Mouse (Mus musculus) retina, postnatal 7 days (tissue): ENCODE measurements around the gene Rtl5.
"Not testable (repeated sequence)": the region's sequence is repeated elsewhere in the genome, so short reads cannot be mapped to it uniquely, and the experiment has no call there.

ENCODE experiments used
- DNase-seq: peaks from one replicate; pipeline ENCODE4 v3.0.0-alpha.2; 2012; ENCODE audit warnings: low read depth, low spot score

The Rtl5 gene

DNA sequence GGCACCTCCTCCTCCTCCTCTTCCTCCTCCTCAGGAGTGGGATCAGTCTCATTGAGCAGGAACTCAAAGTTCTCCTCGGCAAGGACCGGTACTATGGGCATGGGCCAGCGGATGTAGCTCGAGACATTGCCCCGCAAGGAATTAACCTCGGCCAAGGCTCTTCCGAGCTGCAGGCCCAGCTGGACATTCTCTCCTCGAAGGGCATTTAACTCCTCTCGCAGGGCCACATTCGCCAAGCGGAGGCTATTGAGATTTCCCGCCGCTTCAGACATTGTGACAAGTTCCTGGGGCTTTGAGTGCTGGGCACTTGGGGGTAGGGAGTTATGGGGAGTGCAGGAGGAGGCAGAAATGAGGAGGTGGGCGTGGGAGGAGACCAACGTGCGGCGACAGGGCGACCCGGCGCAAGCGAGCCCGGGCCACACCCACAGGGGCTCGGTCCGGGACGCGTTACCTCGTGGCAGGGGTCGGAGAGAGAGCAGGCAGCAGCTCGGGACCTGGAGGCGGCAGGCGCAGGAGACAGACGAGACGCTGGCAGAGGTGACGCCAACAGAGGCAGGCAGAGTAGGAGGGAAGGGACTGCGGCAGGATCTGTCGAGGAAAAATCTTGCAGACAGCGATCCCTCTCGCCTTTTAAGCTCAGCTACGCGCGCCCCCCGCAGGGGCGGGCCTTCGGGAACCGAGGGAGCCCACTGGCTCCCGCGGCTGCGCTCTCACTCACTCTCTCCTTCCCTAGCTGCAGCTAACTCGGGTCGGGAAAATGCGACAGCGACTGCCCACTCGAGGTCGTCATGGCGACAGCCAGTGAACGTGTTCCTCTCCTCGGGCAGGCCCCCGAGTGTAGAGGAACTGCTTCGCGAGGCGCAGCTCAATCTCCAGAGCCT, at the start of gene Rtl5:
Rtl5 (minus strand) TSS at position 714 of the 881 bp plus-strand sequence.
- DNase-seq: peak; percentile 49

DNA sequence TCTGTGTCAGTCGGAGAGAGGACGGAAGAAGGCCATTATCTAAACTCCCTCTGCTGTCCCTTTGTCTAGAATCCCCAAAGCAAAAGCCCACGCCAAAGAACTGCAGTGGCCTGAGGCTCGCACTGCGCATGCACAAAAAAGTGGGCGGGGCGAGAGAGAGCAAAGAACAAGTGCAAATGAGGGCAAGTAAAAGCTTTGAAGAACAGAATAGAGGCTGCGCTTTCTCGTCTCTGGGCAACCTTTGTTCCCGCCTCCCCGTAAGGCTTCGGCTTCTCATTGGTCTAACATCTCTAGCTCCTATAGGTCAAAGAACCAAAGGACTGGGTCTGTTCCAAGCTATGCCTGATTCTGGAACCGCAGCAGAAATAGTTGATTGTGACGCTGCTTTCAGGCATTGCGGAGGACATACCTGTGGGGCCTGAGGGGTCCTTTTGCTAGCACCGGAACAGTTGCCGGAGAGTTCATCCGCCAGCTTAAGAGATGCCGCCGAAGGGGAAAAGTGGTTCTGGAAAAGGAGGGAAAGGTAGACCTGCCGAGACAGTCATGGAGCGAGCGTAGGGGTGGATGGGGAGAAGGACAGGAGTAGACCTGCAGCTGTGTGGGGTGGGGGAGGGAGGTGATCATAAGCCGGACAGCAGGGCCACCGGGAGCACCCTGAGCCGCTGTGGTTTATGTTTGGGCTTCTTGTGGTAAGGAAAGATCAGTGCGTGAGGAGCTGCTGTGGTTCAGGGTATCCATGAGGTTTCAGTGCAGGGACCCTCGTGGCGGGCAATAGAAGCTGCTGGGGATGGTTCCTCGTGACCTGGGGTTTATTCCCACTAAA, 48.1 kb upstream of the Rtl5 start, which contains the start of gene Pin4:
Pin4 (plus strand) TSS at position 406 of the 823 bp plus-strand sequence.
- peak; percentile 91 for DNase-seq

DNA sequence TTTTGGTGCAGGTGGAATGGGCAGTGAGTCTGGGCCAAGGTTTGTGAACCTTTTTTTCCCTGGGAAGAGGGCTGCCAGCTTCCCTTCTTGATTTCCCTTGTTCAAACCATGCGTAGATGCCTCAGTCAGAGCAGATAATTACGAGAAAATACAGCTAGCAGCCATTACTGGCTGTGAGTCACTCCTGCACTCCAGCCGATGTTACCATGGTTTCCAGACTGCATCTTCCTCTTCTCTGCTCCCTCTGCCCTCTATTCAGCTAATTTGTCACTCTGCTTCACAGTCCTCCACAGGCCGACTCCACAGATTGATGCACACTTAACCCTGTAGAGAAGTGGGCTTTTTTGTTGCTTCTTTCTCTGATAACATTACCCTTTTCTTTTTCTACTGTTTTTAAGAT, 44.6 kb upstream of the Rtl5 start:
- no peak for DNase-seq

DNA sequence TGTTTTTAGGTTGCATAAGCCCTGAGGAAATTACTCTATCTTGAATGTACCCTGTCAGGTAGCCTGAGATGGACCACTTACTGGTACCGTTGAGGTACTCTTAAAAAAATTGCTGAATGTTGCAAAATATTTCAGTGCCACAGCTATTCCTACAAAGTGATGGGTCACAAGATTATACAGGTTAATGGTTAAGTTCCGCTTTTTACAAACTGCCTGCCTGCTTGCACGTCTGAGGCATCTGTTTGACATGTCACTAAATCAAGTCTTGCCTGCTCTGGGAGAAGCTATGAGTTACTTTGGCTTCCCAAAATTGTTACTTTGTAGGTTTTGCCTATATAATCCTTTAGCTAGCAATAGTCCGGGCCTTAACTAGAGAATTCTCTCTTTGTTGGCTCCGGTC, 38.2 kb upstream of the Rtl5 start:
- not testable (repeated sequence) for DNase-seq

DNA sequence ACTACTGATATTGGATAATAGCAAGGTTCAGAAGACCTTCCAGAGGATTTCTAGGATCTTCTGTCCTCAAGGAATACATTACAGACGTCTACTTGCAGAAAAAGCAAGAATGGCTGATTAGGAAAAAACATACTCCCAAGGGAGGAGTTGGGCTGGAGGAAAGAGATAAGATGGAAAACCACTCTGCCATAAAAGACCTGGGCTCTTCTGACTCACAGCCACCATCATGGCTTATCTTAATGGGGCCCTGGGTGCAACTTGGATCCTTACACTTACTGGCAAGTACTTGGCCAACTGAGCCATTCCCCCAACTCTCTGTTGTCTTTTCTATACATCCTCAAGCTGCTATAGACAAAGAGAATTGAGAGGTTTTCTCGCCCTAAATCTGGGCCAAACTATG, 32.7 kb upstream of the Rtl5 start:
- not testable (repeated sequence) for DNase-seq

DNA sequence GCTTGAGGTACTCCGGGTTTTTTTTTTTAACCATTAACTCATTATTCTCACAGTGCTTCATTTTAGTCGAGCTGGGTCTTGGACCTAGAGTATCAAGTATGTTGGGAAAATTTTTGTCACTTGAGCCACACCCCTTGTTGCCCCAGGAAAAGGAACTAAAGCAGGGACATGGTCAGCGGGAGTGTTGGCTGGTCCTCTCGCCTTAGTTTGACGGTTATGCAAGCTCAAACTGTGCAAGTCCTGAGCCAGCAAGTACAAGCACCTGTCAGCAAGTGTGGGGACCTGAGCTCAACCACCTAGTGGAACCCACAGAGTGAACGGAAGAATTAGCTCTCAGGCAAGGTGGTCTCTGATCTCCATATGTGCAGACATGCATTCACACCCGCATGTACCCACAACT, 30.8 kb upstream of the Rtl5 start:
- no peak for DNase-seq

DNA sequence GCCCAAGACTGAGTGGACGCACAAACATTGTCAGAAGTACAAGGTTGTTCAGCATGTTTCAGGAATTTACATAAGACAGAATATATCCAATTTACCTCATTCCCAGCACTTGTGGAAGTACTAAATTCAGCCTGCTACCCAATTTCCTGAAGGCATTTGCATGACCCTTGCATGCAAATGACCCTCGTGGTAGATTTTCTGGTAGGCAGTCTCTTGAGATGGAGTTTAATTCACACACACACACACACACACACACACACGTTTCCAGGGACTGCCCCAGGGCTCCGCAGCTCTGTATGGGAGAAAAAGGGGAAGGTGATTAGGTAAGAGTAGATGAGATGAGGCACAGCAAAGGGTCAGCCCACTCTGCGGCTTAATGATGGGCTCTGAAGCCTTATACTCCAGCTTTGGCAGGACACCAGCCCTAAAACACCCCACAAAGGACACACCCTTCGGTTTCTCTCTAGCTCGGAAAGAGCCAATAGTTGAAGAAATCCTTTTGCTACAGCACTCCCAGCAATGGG, 23.3 kb upstream of the Rtl5 start:
- no peak for DNase-seq

DNA sequence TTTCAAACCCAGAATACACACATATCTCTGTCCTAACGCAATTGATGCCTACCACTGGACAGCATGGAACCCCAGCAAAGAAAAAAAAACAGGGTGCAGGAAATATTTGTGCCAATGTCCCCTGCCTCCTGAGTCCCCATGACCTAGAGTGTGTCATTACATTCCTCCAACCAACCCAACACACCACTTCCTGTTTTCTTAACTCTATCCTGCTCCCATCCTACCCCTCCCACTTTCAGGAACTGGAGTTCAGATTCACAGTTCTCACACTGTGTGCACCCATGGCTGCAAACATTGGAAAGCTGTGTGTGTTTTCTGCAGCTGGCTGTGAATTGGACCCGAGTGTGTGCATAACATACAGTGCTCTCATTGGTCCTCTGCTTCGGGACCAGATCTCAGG, 19.5 kb upstream of the Rtl5 start:
- DNase-seq: no peak

DNA sequence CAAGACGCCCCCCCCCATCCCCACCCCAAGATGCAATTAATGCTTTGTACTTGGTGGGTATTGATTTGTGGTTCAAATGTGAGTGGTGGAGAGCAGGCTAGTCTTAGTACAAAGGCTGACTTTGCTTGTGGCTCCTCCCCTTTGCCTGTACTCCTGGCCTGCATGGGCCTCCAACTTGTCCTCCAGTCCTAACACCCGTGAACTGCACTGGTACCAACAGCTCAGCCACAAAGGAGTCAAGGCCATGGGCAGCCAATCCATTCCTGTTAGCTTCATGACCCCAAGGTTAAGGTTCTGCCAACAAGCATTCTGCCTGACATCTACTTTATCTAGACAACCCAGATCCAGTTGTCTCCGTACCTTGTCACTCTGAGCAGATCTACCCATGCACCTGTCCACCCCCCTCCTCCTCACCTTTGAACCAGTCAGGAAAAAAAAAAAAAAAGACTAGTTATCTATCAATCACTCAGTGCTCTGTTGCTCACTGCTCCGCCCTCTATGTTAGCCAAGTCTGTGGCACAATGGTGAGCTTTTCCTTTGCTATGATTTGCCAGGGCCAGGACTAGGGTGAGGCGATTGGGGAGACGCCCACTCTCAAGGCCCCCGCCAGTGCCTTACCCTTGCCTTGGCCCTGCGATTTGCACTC, 14.8 kb upstream of the Rtl5 start:
- no peak for DNase-seq

DNA sequence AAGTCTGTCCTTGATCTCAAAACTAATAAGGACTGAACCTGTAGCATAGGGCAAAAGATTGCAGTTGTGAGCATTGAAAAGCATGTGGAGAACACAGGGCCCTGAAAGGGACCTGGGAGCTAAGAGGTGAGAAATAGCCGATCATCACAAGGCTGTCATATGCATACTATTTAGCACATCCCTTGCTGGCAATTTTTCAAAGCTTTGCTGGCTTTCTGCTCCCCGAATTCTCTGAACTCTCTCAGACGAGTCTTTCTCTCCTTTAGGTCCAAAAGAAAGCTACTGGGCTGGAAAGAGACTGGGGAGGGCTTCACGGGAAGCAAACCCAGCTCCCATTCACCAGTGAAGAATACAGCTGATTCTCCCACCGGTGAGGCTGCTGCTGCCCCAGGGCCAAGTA, 11.2 kb upstream of the Rtl5 start:
- DNase-seq: no peak

DNA sequence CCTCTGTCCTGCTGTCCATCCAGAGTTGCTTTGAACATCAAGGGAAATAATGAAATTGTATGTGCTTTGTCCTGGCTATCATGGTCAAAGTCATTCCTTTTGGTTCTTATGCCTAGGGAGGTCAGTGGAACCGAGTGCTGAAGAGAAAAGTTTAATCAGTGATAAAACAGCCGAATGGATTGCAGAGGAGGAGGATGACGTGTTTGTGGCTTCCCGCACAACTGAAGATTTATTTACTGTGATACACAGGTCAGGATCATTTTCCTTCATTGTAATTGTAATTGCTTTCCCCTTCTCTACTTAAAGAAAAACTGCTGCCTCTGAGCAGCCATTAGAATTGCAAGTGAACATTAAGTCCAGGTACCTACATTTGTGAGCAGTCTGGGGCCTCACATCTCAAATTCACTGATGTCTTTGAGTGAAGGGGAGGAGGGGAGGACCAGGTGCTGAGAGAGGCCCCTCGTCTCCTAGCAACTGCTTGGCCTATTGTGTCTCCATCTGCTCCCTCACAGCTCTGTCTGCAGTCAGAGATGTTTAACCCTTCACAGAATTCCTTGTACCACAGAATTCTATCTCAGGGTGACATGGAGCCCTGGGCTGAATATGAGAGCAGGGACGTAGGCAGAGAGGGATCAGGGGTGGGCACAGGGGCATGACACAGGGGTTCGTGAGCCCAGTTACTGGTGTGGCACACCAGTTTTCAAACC, 10.6 kb upstream of the Rtl5 start:
- no peak for DNase-seq

DNA sequence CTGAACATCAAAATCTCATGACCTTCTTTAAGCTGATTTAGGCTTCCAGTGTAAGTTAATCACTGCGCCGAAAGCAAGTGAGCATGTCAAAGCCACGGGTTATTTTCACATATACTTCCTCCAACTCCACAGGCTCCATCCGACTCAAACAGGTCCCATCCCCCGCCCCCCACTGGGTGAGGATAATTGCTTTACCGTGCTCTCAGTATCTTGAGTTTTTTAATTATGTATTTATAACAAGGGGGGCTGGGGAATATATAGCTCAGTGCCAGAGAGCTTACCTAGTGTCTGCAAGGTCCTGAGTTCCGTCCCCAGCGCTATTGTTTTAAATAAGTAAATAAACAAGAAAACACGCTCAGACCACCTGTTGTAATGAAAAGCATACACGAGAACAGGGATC, 10.0 kb upstream of the Rtl5 start:
- no peak for DNase-seq

DNA sequence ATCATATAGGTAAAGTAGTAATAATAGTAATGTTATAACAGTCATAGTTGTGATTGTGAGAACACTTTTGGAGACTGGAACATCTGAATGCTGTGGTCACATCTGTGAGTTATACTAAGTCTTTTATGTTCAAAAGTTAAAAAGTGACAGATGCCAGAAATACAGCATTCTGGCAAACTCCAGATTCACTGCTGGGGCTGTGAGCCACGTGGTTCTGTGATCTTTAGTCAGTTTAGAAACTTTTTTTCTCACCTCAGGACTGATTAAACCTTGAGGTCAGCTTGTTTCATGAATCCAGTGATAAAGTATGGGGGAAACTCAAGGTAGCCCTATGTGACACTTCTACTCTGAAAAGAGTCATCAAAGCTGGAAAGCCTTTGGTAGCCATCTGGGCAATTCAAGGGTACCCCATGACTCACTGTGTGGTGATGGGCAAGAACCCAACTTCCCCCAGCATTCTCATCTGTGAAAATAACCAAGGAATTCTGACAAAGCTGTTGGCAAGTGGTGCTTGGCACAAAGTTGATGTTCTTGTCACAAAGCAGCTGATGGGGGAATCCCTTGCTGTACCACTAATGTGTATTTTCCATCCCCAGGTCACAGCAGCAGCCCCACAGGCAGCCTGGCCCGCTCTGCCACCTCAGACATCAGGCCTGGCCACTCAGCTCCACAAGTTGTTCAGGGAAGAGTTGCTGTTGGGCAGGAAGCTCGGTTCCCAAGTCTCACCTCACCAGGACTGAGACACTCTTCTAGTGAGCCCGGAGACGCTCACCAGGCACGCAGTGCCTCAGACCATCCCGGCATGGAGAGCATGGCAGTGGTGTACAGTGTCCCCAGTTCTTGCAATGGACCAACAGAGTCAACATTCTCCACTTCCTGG, 6.0 kb upstream of the Rtl5 start:
- no peak for DNase-seq

DNA sequence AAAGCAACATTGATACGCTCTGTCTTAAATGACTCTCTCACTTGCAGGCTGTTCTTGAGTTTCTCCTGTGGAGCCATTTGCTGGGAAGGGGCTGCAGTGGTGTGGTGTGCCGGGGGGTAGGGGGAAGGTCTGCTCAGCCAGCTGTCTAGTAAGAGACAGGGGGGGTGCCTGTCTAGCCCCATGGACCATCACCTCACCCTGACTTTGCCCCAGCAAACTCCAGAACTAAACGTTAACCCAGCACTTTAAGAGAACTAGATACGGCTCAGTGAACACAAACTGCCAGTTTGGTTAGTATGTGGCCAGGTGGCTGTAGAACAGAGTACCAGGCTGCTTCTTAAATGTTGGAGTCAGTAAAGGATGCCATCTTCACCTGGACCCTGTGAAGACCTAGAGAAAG, 4.1 kb upstream of the Rtl5 start:
- DNase-seq: no peak

DNA sequence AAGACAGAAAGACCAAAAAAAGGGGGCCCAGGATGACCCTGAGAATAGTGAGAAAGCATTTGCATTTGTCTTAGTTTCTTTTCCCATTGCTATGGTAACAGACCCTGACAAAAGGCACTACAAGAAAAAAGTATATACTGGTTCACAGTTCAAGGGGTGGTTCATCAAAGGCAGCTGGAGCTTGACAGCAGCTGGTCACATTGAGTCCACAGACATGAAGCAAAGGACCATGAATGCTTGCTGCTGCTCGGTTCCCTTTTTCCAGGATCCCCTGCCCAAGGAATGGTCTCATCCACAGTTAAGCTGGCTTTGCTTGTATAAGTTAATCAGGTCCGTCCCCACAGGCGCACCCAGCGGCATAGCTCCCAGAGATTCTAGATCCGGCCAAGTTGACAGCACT, 3.3 kb upstream of the Rtl5 start:
- no peak for DNase-seq

DNA sequence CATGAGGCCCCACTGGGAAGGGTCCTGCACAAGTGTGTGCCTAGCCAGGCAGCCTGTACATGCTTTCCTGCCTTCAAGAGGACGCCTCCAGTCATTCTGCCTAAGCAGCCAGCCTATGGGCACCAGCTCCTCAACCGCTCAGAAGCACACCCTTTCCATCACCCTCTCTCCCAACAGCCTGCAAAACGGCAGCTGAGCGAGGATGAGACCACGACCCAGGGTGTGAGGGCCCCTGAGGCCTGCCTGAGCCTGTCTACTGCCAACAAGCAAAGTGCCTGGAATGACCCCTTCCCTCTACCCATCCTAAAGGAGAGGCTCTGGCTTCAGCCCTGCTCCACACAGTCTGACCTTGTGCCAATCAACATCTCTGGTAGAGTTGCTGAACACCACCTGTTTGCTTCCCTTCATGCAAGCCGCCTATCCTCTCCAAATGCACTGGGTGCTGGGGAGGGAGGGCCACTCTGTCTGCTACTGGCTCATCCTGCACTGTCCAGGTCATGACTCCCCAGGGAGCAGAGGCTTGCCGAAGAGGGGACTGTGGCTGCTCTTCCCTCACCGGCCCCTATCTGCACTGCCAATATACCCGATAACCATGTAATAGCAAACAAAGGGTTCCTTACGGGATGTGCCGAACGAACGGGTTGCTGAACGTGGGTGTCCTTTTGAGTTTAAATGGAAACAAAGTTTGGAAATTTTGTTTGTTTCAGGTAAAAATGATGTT, 2.7 kb upstream of the Rtl5 start:
- no peak for DNase-seq

DNA sequence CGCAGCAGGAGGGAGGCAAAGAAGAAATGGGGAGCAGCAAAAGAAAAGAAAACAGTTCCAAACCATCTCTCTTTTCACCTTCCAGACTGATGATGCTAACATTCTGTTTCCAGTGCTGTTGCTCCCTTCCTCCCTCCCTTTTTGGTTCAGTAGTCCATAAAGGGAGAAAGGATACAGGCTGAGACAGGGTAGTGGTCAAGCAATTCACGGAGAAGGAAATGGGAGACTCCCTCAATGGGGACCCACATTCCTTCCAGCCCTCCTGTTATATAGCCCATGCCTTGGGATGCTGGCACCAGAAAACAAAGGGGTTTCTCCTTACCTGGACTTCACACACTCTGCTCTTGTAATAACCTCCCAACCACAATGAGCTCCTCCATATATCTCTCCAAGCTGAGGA, 413 bp upstream of the Rtl5 start:
- no peak for DNase-seq

DNA sequence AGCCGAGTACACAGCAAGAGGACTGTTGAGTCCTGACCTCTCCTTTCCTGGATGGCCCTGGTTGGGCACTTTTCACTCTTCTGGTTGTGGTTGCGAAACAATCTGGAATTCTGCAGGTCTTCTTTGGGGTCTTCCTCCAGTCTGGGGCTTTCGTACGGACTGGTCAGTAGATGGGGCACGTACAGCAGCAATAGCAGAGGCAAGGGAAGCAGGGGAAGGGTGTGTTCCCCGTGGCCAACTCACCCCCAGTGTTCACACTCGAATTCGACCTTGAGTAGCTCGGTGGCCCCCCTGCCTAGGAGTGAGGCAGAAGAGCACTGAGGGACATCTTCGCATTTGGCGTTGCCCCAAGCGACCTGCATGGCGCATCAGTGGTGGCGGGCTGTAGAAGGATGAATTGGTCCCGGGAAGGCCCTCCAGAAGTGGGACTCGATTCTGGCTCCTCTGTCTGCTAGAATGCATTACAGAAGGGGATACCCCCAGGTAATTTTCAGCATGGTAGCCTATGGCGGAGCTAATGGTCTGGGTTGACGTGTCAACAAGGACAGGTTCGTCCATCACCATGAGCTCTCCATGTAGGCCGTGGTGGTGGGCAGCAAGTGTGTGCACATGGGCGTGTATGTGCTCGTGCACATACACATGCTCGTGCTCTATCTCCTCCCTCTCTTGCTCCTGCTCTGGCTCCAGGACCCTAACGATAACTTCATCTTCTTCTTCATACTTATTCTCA, 2.1 kb downstream of the Rtl5 start:
- DNase-seq: no peak

DNA sequence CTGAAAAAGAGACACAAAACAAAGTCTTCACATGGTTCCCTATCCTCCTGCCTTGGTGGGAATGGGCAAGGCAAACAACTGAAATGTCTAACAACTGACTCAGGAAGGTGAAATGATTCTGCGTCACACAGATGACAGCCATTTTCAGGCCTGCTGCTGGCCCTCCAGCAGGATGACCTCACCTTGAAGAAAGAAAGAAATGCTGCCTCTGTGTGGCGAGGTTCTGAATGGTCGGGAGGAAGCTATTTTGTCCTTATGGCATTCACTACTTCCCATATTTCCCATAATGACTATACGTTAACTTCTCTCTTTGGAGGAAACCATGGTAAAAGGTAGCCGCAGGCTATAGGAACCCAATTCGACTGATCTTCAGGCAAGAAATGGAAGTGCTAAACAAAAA, 4.0 kb downstream of the Rtl5 start:
- no peak for DNase-seq
